Mouse (Mus musculus) embryonic facial prominence, embryonic 15.5 days (tissue): ENCODE data around the gene G530012D18Rik. TPM values are rescaled to one million over a fixed set of nuclear protein-coding genes. Genes with fewer than 3 reads are reported as not detected.
A peak's percentile ranks its signal among the peaks of the same experiment; 100 is the strongest.
"Not testable (repeated sequence)": the region's sequence is repeated elsewhere in the genome, so short reads cannot be mapped to it uniquely, and the experiment has no call there.

Source experiments
- ATAC-seq: fragments of 200-750 bp; cut with Nextera tagmentation; 2 replicates; pipeline ENCODE4 v1.8.0; 2017; ENCODE audit warnings: low read depth, moderate TSS enrichment; ENCODE audit not compliant: insufficient number of reproducible peaks, low FRiP score, low TSS enrichment
- H3K27ac ChIP-seq: fragments of 300-500 bp; sonication (generic); replicated peaks from 2 replicates; pipeline ENCODE4 v1.5.1; 2015; ENCODE audit warnings: mild to moderate bottlenecking, inconsistent platforms
- H3K27me3 ChIP-seq: fragments of 300-500 bp; sonication (generic); 2 replicates; pipeline ENCODE4 v1.6.1; 2015; ENCODE audit warnings: inconsistent platforms
- H3K36me3 ChIP-seq: fragments of 300-500 bp; sonication (generic); 2 replicates; pipeline ENCODE4 v1.6.1; 2015; ENCODE audit warnings: mild to moderate bottlenecking, inconsistent platforms
- H3K4me1 ChIP-seq: fragments of 300-500 bp; sonication (generic); 2 replicates; pipeline ENCODE4 v1.6.1; 2015; ENCODE audit warnings: inconsistent platforms
- H3K4me2 ChIP-seq: fragments of 300-500 bp; sonication (generic); replicated peaks from 2 replicates; pipeline ENCODE4 v1.6.1; 2015; ENCODE audit warnings: mild to moderate bottlenecking, inconsistent platforms
- H3K4me3 ChIP-seq: fragments of 300-500 bp; sonication (generic); replicated peaks from 2 replicates; pipeline ENCODE4 v1.5.1; 2015; ENCODE audit warnings: mild to moderate bottlenecking, inconsistent platforms
- H3K9ac ChIP-seq: fragments of 300-500 bp; sonication (generic); 2 replicates; pipeline ENCODE4 v1.6.1; 2015; ENCODE audit warnings: inconsistent platforms
- H3K9me3 ChIP-seq: fragments of 300-500 bp; sonication (generic); replicated peaks from 2 replicates; pipeline ENCODE4 v1.6.1; 2016; ENCODE audit warnings: inconsistent platforms
- WGBS: fragments of 180-500 bp; shearing (Covaris S2); methylation state at CpG from one replicate; pipeline ENCODE4 v1.1.7; 2015; 5-methylcytosine and 5-hydroxymethylcytosine counted together
- polyA plus RNA-seq: library from polyadenylated mRNA; unstranded; fragments of >200 nt; fragmentation: Nextera tagmentation; extraction: Ambion mirVana; gene quantifications from 2 replicates; pipeline ENCODE4 v1.2.1, GENCODE M21; 2015

The G530012D18Rik gene
- not detected in 2 replicates for polyA plus RNA-seq

DNA sequence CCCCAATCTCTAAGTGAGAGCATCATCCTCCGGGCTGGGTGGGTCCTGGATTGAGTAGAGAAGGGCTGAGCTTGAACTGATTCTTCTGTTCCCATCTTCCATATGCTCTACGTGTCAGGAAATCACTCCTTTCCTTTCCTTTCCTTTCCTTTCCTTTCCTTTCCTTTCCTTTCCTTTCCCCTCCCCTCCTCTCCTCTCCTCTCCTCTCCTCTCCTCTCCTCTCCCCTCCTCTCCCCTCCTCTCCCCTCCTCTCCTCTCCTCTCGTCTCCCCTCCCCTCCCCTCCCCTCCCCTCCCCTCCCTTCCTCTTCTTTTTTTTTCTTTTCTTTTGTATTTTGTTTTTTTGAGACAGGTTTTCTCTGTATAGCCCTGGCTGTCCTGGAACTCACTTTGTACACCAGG is at the start of gene G530012D18Rik:
TSS of gene G530012D18Rik (plus strand) at position 301 of the 400 bp plus-strand sequence.
- not testable (repeated sequence) for H3K9ac ChIP-seq, H3K27me3 ChIP-seq, ATAC-seq, H3K4me1 ChIP-seq, H3K27ac ChIP-seq, H3K36me3 ChIP-seq, H3K9me3 ChIP-seq, H3K4me3 ChIP-seq, H3K4me2 ChIP-seq
- WGBS, result 73% methylated on average over 2 of the region's 3 CpGs

DNA sequence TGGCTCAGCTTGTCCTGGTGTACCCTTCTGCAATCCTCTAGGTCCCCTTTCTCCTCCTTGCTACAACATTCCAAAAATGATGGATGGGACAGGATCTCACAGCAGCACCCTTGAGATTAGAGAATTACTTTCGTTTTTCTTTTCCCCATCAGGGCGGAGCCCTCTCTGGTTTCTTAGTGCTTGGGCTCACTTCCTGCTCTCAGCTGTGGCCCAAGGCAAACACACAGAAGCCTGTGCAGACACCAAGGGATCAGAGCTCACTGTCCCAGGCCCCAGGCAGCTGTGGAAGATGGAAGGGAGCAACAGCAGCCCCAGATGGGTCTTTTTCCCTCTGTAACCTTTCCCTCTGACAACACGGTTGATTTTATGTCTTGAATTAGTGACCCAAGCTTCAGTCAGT is 49.1 kb upstream of the G530012D18Rik start:
- not testable (repeated sequence) for H3K36me3 ChIP-seq

DNA sequence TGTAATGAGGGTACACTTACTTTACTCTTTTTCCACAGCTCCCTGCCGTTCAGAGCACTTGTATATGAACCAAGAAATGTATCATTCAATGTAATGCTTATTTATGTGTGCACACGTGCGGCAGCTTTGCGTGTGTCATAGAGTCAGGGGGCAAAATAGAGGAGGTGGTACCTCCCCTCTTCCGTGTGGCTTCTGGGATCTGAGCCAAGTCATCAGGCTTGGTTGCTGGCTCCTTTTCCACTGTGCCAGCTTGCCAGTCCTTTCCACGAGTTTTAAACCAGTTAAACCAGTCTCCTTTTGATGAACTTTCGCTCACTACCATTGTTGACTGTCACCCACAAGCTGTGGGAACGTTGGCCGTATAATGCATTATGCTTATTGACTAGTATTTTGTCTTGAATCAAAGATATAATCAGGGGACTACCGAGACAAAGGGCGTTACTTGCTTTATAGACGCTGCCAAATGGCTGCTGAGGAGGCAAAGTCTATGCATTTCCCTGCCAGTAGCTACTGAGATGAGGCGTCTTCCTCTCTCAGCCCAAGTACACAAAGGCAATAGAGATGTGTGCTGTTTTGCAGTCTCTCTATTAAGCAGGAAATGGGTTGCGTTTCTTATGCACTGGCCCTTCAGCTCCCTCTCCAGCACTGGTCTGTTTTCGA is 46.9 kb upstream of the G530012D18Rik start:
- 74% methylated on average over 14 of the region's 15 CpGs for WGBS

More for the DNA sequence above, 49.1 kb upstream of the G530012D18Rik start:
- not testable (repeated sequence) for H3K9ac ChIP-seq, H3K27me3 ChIP-seq, H3K27ac ChIP-seq, H3K4me3 ChIP-seq, ATAC-seq, H3K4me2 ChIP-seq, H3K4me1 ChIP-seq, H3K9me3 ChIP-seq
- 62% methylated on average over 3 of the region's 3 CpGs for WGBS

DNA sequence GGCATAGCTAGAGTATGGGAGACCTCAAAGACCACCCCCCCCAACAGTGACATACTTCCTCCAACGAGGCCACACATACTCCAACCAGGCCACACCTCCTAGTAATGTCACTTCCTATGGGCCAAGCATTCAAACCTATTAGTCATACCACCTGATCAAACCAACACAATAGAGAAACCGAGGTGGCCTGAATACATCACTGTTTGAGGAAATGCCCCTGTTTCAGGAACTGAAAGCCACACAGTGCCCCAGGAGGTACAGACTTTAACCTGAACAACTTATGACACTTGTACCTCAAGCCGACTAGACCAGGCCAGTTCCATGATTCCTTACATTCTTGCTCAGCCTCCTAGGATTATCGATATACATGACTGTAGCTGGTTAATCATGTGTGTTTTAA is 31.7 kb upstream of the G530012D18Rik start:
- WGBS, result 73% methylated on average over 4 of the region's 4 CpGs
- ATAC-seq, result not testable (repeated sequence)

More for the DNA sequence above, 46.9 kb upstream of the G530012D18Rik start:
- not testable (repeated sequence) for H3K27ac ChIP-seq, H3K4me2 ChIP-seq, H3K9ac ChIP-seq, H3K4me3 ChIP-seq, H3K4me1 ChIP-seq, H3K27me3 ChIP-seq, ATAC-seq, H3K9me3 ChIP-seq, H3K36me3 ChIP-seq

DNA sequence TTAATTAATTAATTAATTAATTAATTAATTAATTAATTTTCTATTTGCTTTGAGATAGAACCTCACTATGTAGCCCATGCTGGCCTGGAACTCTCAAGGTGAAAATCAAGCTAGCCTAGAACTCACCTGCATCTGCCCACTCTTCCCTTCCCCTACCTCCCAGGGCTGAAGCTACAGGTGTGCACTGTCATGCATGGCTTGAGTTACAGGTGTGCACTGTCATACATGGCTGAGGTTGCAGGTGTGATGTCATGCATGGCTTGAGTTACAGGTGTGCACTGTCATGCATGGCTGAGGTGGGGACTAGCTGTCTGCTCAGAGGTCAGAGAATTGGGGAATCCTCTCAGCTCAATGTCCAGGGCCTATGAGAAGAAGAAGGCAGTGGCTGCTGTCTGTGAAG is 29.0 kb upstream of the G530012D18Rik start:
- not testable (repeated sequence) for H3K9me3 ChIP-seq, H3K4me1 ChIP-seq, H3K4me2 ChIP-seq, H3K4me3 ChIP-seq, H3K36me3 ChIP-seq, H3K27ac ChIP-seq, H3K9ac ChIP-seq, ATAC-seq, H3K27me3 ChIP-seq

More for the DNA sequence above, 31.7 kb upstream of the G530012D18Rik start:
- not testable (repeated sequence) for H3K27ac ChIP-seq, H3K36me3 ChIP-seq, H3K4me1 ChIP-seq, H3K4me2 ChIP-seq, H3K9me3 ChIP-seq, H3K9ac ChIP-seq, H3K27me3 ChIP-seq, H3K4me3 ChIP-seq

DNA sequence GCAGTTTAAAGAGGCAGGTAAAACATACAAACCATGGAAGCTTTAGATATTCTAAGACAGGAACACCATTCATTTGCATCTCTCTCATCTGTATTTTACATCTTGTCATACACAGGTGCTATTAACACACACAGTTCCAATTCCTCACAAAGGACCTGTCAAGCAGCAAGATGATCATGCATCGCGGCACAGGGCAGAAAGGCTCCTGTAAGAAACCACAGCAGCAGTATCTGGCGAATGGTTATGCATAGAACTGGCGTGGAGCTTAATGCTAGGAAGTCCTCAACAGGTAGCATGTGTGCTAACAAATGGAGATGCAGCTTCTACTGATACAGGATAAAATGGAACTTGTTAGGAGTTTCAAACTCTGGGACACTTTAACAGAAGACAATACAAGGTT is 20.2 kb upstream of the G530012D18Rik start:
- H3K4me1 ChIP-seq, ATAC-seq, H3K9ac ChIP-seq, H3K4me2 ChIP-seq, H3K27me3 ChIP-seq, H3K27ac ChIP-seq, H3K4me3 ChIP-seq, H3K36me3 ChIP-seq, H3K9me3 ChIP-seq: not testable (repeated sequence)
- WGBS, result 78% methylated on average over 4 of the region's 4 CpGs

DNA sequence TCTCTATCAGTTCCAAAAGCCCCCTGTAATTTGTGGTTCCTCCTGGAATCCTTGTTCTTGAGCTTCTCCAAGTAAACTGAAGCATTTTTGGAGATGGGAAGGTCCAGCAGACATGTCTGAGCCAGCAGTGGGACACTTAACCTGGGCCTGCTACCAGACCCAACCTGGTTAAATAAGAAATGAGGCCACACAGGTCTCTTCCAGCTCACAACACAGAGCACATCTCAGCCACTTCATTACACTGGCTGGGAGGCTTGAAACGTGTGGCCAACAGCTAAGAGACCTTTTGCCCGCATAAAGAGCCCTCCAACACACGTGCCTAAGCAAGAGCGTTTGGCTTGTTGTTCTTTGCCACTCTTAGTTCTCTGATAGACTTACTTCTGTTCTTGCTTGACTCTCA is 1.9 kb upstream of the G530012D18Rik start:
- not testable (repeated sequence) for ATAC-seq, H3K4me3 ChIP-seq, H3K9me3 ChIP-seq, H3K27me3 ChIP-seq, H3K4me1 ChIP-seq, H3K4me2 ChIP-seq, H3K9ac ChIP-seq, H3K27ac ChIP-seq, H3K36me3 ChIP-seq
- 66% methylated on average over 4 of the region's 4 CpGs for WGBS

DNA sequence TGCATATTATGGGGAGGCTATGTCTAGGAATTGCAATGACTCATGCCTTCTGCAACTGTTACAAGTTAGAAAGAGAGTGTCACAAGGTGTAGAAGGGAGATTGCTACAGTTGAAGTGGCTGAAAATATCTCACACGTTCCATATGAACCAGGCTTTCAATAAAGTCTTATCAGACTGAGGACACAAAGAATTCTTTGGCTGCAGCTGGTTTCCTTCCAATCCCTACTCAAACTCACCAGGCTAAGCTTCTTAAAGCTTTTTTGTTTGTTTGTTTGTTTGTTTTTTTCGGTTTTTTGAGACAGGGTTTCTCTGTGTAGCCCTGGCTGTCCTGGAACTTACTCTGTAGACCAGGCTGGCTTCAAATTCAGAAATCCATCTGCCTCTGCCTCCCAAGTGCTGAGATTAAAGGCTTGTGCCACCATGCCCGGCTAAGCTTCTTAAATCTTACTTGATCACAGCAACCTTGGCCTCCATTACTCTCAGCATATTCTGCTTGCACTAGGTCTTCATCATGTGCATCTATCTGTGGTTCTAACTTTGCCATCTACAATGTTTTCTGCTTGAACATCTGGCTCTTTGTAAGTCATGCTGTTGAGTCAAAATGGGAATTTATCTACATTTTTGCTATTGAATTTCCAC is 3.0 kb downstream of the G530012D18Rik start:
- not testable (repeated sequence) for H3K4me1 ChIP-seq, H3K27ac ChIP-seq, H3K9ac ChIP-seq, H3K4me2 ChIP-seq, H3K4me3 ChIP-seq, ATAC-seq, H3K9me3 ChIP-seq, H3K36me3 ChIP-seq, H3K27me3 ChIP-seq
- 69% methylated on average over 3 of the region's 3 CpGs for WGBS

DNA sequence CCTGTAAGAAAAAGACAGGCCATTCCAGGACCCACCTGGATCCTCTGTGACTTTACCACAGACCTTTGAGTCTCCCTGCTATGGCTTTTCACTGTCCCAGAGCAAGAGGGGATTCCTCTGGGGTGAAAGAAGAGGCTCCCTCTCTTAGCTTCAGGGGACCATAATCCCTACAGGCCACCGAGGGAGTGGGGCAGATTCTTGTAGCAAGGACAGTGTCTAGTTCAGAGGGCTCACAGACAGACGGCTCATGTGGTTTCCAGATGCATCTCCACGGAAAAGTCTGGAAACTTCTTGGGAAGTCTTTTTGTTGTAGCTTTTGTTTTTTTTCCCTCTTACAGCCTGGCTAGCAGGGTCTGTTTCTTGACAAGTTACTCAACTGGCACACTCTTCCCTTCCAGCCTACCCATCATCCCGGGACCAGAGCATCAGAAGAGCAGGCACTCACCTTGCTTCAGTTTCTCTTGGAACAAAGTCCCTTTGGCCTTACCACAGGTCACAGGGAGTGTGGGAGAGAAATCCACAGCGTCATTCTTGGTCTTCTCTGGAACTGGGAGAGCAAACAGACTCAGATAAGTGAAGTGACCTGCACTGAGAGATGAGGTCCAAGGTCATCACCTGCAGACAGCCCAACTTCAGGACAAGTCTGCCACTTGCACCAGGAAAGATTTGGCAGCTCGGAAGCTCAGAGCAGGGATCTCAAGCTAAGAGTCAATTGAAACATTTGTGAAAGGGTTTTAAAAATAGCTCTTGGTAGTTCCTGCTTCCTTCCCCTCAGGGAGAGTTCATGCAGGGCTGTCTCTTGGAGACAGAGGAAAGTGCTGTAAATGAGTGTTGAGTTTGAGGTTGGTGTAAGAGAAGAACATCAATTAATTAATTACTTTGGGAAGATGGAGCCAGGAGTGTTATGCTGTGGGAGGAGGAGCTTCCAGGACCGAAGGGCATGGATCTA is 4.0 kb downstream of the G530012D18Rik start:
- not testable (repeated sequence) for H3K9me3 ChIP-seq, H3K4me3 ChIP-seq, H3K4me1 ChIP-seq, H3K27ac ChIP-seq, H3K9ac ChIP-seq, H3K27me3 ChIP-seq, H3K4me2 ChIP-seq, H3K36me3 ChIP-seq
- WGBS, result 51% methylated on average over 6 of the region's 7 CpGs
- ATAC-seq, result peak; percentile 60; the same call in 1 of the 2 replicates

DNA sequence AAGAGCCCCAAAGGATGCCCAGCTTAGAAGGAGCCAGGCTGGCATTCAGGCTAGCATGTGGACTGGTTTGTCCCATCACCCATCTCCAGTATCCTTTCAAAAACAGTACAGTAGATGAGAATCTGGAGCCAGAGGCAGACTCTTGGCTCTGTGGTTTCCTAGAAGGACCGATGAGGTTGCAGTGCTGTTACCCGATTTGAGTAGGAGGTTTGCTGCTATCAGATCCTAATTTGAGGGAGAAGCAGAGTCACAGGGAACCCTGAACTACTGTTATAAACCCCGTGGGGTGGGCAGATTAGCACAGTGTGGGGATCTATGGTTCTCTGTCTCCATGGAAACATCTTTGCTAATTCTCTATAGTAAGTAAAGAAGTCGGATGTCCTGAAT is 4.7 kb downstream of the G530012D18Rik start:
- 68% methylated on average over 3 of the region's 4 CpGs for WGBS
- peak; percentile 43; the same call in 1 of the 2 replicates for ATAC-seq
- H3K27me3 ChIP-seq, H3K36me3 ChIP-seq, H3K9ac ChIP-seq, H3K27ac ChIP-seq, H3K4me2 ChIP-seq, H3K4me1 ChIP-seq, H3K9me3 ChIP-seq, H3K4me3 ChIP-seq: not testable (repeated sequence)

DNA sequence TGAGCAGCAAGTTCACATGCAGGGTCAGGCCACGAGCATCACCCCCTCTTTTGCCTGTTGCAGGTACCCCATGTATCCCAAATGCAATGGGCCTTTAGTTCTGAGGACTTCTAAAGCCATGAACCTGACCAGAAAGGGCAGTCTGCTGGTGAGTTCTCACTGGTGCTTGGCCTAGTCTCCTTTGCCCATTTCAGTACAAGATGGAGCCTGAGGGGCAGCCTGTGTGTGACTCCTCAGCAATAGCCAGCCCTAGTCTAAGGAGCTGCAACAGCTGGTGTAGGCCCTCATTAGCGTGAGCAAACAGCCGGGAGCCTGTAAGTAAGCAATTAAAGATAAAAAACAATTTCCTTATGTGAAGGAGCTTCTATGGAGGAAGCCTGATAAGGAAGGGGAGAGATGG is 5.1 kb downstream of the G530012D18Rik start:
- H3K27ac ChIP-seq, H3K36me3 ChIP-seq, H3K4me1 ChIP-seq, H3K27me3 ChIP-seq, H3K4me2 ChIP-seq, H3K4me3 ChIP-seq, ATAC-seq, H3K9ac ChIP-seq, H3K9me3 ChIP-seq: not testable (repeated sequence)
- WGBS, result 55% methylated on average over 3 of the region's 3 CpGs
